Mouse (Mus musculus) heart, embryonic 16.5 days (tissue): ENCODE results near the gene Trip11. TPM values are rescaled to one million over a fixed set of nuclear protein-coding genes. Genes with fewer than 3 reads are reported as not detected.

Experiments
- ATAC-seq: fragments of 200-750 bp; cut with Nextera tagmentation; replicated peaks from 2 replicates; pipeline ENCODE4 v1.8.0; 2017; ENCODE audit warnings: moderate number of reproducible peaks; ENCODE audit not compliant: insufficient read depth, low FRiP score; ENCODE audit errors: extremely low read depth
- H3K27ac ChIP-seq: fragments of 300-500 bp; sonication (generic); 2 replicates; pipeline ENCODE4 v1.5.1; 2014; ENCODE audit warnings: mild to moderate bottlenecking, low read length, control low read depth, moderate library complexity
- H3K27me3 ChIP-seq: fragments of 300-500 bp; sonication (generic); 2 replicates; pipeline ENCODE4 v1.6.1; 2014; ENCODE audit warnings: low read length, mixed read lengths; ENCODE audit not compliant: control insufficient read depth, insufficient read depth
- H3K36me3 ChIP-seq: fragments of 300-500 bp; sonication (generic); 2 replicates; pipeline ENCODE4 v1.6.1; 2014; ENCODE audit not compliant: control insufficient read depth, insufficient read depth
- H3K4me1 ChIP-seq: fragments of 300-500 bp; sonication (generic); 2 replicates; pipeline ENCODE4 v1.6.1; 2014; ENCODE audit warnings: low read length, mixed read lengths; ENCODE audit not compliant: control insufficient read depth, insufficient read depth
- H3K4me2 ChIP-seq: fragments of 300-500 bp; sonication (generic); 2 replicates; pipeline ENCODE4 v1.6.1; 2014; ENCODE audit warnings: low read depth, mild to moderate bottlenecking, control low read depth, low read length
- H3K4me3 ChIP-seq: fragments of 300-500 bp; sonication (generic); 2 replicates; pipeline ENCODE4 v1.5.1; 2014; ENCODE audit warnings: mild to moderate bottlenecking, control low read depth, low read length
- H3K9ac ChIP-seq: fragments of 300-500 bp; sonication (generic); 2 replicates; pipeline ENCODE4 v1.6.1; 2014; ENCODE audit warnings: low read length, control low read depth
- H3K9me3 ChIP-seq: fragments of 300-500 bp; sonication (generic); replicated peaks from 2 replicates; pipeline ENCODE4 v1.6.1; 2016; ENCODE audit warnings: low read length; ENCODE audit not compliant: control insufficient read depth
- WGBS: fragments of 180-500 bp; shearing (Covaris S2); extraction: QIAGEN DNeasy Blood & Tissue Kit; methylation state at CpG from one replicate; pipeline ENCODE4 v1.1.7; 2014; 5-methylcytosine and 5-hydroxymethylcytosine counted together
- polyA plus RNA-seq: library from polyadenylated mRNA; unstranded; fragments of >200 nt; fragmentation: Nextera tagmentation; extraction: Ambion mirVana; gene quantifications from 2 replicates; pipeline ENCODE4 v1.2.1, GENCODE M21; 2015

Trip11 gene
- polyA plus RNA-seq, 1 experiment from 2014 or later, result 19.8 TPM

DNA sequence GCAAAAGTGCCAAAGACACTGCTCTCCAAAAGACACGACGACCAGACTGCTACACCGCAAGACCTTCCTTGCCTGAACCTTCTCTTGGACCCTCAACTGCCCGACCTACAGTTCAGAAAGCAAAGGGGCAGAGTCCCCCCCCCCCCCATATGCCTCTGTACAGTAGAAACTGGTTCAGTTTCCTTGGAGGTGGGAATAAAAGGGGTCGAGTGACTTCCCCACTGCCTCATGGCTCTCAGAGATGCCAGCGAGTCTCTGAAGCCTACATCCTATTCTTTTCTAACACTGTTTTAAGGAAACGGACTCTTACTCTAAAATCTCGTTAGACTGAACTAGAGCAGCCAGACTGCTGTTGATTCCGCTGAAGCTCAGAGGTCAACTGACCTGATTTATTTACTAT is 93.5 kb downstream of the Trip11 start:
- Histone ChIP-seq H3K27ac (no peak overlapping the region), H3K4me2 (peak overlapping the region; percentile 87), H3K9ac (peak overlapping the region; percentile 32), H3K36me3 (no peaks in the 10 kb centered on the region), H3K4me1 (peaks cover 11% of the 10 kb centered on the region), H3K27me3 (peaks cover 7% of the 10 kb centered on the region), H3K9me3 (no peaks in the 10 kb centered on the region), H3K4me3 (peak overlapping the region; percentile 60)
- ATAC-seq, result no peak
- 40% methylated on average over 9 of the region's 9 CpGs for WGBS

DNA sequence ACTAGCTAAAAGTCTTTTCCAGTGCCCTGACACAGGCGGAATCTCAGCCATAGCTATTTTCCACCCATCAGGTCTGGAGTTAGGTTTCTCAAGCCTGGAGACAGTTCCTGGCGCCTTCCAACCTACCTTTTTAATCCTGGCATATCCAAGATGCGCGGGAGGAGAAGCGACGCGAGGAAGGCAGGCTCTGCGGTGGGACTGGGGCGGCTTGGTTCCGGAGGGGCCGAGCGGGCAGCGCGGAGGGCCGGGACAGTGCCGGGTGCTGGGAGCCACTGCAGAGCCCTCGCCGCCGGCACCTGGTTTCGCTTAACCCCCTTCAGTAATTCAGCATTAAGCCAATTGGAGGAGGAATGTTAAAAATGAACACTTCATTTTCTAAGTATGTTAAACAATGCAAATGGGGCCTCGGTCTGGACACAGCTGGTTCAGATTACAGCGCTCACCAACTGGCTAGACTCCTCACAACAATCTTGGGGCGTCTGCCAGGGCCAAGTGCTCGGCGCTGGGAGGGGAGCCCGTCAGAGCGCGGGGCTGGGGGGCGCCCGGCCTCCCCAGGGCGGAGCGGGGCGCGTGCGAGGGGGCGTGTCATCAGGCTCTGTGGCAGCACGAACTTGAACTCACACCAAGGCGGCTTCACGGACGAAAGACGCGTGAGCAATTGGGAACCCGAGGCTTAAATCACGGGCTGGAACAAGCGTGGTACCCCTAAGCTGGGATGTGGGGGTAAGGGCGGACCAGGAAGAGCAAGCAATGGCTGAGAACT is 94.3 kb downstream of the Trip11 start, which contains the start of gene Fbln5:
Fbln5 (minus strand) TSS at position 448 of the 763 bp plus-strand sequence.
- H3K9ac ChIP-seq, result peak within 1 kb of the TSS; percentile 32
- 1% methylated on average over 46 of the region's 46 CpGs for WGBS
- no peaks in the 10 kb centered on the region for H3K9me3 ChIP-seq
- peaks cover 11% of the 10 kb centered on the region for H3K4me1 ChIP-seq
- peak; percentile 65; the same call in 1 of the 2 replicates for ATAC-seq
- peak within 1 kb of the TSS; percentile 60 for H3K4me3 ChIP-seq
- peaks cover 7% of the 10 kb centered on the region for H3K27me3 ChIP-seq
- H3K27ac ChIP-seq, result peak within 1 kb of the TSS; percentile 61
- H3K36me3 ChIP-seq, result no peaks in the 10 kb centered on the region
- H3K4me2 ChIP-seq, result peak within 1 kb of the TSS; percentile 87

DNA sequence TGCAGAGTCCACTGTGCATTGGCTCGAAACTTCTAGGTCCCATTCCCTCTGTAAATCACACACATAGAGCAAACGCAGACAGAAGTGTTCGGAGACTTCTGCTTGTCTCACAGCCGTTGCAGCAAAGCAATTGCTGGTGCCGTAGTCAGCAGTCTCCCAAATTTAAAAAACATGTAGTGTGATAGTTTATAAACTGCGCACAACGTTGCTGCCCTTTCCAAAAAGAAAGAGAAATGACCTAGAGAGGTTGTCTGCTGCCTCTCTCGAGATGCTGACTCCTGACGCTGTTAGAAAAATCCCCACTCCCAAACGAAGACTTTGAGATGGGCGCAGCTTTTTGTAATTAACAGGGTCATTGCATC is 94.8 kb downstream of the Trip11 start:
- H3K9ac ChIP-seq, result peak overlapping the region; percentile 32
- peaks cover 11% of the 10 kb centered on the region for H3K4me1 ChIP-seq
- H3K27me3 ChIP-seq, result peaks cover 7% of the 10 kb centered on the region
- peak overlapping the region; percentile 60 for H3K4me3 ChIP-seq
- peak overlapping the region; percentile 61 for H3K27ac ChIP-seq
- no peak for ATAC-seq
- WGBS, result 21% methylated on average over 11 of the region's 11 CpGs
- no peaks in the 10 kb centered on the region for H3K9me3 ChIP-seq
- peak overlapping the region; percentile 87 for H3K4me2 ChIP-seq
- no peaks in the 10 kb centered on the region for H3K36me3 ChIP-seq

DNA sequence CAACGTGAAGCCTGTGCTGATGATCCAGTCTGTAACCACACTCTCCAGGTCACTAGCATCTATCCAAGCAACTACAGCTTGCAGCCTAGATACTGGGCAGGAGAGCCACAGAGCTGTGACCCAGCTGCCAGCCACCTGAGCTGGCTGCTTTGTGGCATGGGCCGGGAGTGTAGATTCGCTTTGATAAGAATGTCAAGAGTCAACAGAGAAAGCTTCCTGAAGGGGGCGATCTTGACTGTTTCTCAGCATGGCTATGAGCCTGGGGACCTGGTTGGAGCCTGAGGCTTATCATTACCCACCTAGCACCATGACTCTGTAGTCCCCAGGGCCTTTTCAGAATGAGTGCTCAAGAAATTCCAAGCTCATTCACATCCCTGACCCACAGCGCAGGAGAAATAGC is 96.3 kb downstream of the Trip11 start:
- H3K9ac ChIP-seq, result no peak overlapping the region
- H3K4me2 ChIP-seq, result 0 out of 2 replicates have a peak overlapping the region, but pooled peaks have one; percentile 0
- ATAC-seq, result no peak
- H3K36me3 ChIP-seq, result no peaks in the 10 kb centered on the region
- H3K9me3 ChIP-seq, result no peaks in the 10 kb centered on the region
- no peak overlapping the region for H3K4me3 ChIP-seq
- peaks cover 11% of the 10 kb centered on the region for H3K4me1 ChIP-seq
- H3K27me3 ChIP-seq, result peaks cover 7% of the 10 kb centered on the region
- WGBS, result 34% methylated on average over 5 of the region's 5 CpGs
- H3K27ac ChIP-seq, result no peak overlapping the region

DNA sequence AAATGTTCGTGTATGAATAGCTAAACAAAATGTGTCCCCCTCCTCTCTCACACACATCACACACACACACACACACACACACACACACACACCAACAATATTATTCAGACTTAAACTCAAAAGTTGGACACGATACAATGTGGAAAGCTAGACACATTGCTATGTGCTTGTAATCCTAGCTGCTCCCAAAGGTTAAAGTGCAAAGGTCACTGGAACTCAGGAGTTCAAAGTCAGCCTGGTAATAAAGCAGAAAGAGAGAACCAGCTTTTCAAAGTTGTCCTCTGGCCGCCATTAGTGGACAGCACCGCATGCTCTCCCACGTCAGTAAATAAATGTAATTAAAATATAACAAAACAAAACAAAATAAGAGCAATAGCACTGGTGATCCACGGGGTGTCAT is 97.3 kb downstream of the Trip11 start:
- Histone ChIP-seq H3K4me1 (peaks cover 4% of the 10 kb centered on the region), H3K4me3 (no peak overlapping the region), H3K9me3 (no peaks in the 10 kb centered on the region), H3K27me3 (peaks cover 7% of the 10 kb centered on the region), H3K9ac (no peak overlapping the region), H3K4me2 (no peak overlapping the region), H3K27ac (no peak overlapping the region), H3K36me3 (no peaks in the 10 kb centered on the region)
- WGBS, result 87% methylated on average over 6 of the region's 6 CpGs
- no peak for ATAC-seq

DNA sequence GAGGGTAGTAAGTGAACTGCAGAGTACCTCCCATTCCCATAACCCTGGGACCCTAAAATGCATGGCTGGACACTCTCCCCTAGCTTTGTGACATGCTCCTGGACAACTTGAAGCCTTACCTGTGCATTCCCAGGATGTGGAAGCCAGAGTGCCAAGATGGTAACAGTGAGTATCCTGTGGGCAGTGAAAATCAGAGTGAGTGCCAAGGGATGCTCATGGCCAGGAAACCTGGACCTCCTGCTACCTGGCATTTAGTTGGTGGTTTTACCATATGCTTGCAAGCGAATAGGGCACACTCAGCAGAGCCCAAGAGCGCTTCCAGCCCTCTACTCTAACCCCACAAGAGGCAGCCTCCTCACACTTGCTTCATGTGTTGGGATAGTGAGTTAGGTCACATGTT is 98.6 kb downstream of the Trip11 start:
- ATAC-seq, result no peak
- Histone ChIP-seq H3K27ac (no peak overlapping the region), H3K36me3 (no peaks in the 10 kb centered on the region), H3K4me3 (no peak overlapping the region), H3K9me3 (no peaks in the 10 kb centered on the region), H3K4me1 (peaks cover 3% of the 10 kb centered on the region), H3K27me3 (peaks cover 3% of the 10 kb centered on the region; the same call in 1 of the 2 replicates), H3K4me2 (no peak overlapping the region), H3K9ac (no peak overlapping the region)
- 87% methylated on average over 2 of the region's 2 CpGs for WGBS

DNA sequence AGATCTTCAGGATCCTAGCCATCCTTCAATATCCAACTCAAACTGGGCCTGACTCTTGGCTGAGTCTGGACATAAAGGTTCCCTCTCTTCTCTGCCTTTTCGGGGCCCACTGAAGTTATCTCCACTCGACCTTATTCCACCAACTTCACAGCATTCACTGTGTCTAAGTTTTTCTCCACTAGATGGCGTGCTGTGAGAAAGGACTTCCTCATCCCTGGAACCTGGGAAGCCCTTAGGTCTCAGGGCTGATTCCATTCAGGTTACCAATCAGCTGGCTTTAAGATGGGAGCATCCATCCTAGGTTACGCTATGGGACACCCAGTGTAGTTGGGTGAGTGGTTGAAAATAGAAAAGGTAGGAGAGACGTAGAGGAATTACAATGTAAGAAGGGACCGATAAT is 101.9 kb downstream of the Trip11 start:
- 0 out of 2 replicates have a peak, but pooled peaks cover 2% of the 10 kb centered on the region for H3K4me1 ChIP-seq
- H3K9me3 ChIP-seq, result no peaks in the 10 kb centered on the region
- no peak overlapping the region for H3K9ac ChIP-seq
- no peak overlapping the region for H3K4me2 ChIP-seq
- 55% methylated on average over 6 of the region's 6 CpGs for WGBS
- H3K4me3 ChIP-seq, result no peak overlapping the region
- no peaks in the 10 kb centered on the region for H3K36me3 ChIP-seq
- no peak overlapping the region for H3K27ac ChIP-seq
- ATAC-seq, result no peak
- no peaks in the 10 kb centered on the region for H3K27me3 ChIP-seq

DNA sequence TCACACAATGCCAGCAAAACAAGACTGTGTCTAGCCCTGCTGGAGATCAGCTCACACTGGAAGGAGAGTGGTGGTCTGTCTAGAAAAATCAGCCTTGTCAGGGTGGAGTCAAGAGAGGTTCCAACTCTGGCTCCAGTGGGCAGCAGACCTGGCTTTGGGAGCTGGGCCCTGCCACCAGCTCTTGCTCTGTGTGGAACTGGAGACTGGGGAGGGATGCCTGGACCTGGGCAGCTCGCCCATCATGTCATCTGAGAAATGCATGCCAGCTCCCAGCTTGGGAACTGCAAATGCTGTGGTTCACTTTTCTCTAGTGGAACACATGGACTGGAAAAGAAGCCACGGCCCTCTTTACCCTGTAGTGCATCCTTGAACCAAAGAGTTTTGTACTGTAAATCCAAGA is 102.6 kb downstream of the Trip11 start:
- ATAC-seq, result 0 out of 2 replicates have a peak, but pooled peaks have one; percentile 29
- Histone ChIP-seq H3K9me3 (no peaks in the 10 kb centered on the region), H3K27ac (no peak overlapping the region), H3K9ac (no peak overlapping the region), H3K4me3 (no peak overlapping the region), H3K27me3 (no peaks in the 10 kb centered on the region), H3K4me2 (no peak overlapping the region), H3K4me1 (0 out of 2 replicates have a peak, but pooled peaks cover 2% of the 10 kb centered on the region), H3K36me3 (no peaks in the 10 kb centered on the region)
- WGBS, result 57% methylated on average over 2 of the region's 2 CpGs

DNA sequence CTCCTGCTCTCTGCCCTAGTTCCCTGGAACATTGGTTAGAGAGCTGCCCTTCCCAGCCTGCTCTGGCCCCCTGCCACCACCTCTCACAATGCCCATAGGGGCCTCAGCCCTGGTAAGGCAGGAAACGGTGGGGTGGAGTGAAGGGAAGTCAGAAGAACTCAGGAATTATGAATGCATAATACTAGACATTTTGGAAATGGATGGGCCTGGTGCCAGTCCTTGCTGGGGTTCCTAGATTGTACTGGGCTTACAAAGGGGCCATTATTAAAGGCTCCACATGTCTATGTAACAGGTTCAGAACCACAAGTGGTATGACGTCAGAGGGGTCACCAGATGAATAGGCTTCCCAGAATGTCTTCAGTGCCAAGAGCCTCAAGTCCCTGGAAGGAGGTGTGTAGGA is 105.7 kb downstream of the Trip11 start:
- Histone ChIP-seq H3K27ac (no peak overlapping the region), H3K27me3 (no peaks in the 10 kb centered on the region), H3K9me3 (no peaks in the 10 kb centered on the region), H3K4me2 (no peak overlapping the region), H3K36me3 (no peaks in the 10 kb centered on the region), H3K4me3 (no peak overlapping the region), H3K9ac (no peak overlapping the region), H3K4me1 (0 out of 2 replicates have a peak, but pooled peaks cover 2% of the 10 kb centered on the region)
- WGBS, result 55% methylated on average over 2 of the region's 2 CpGs
- peak; percentile 66 for ATAC-seq
